Mouse (Mus musculus): ENCODE data around the gene Urb2.
"Not testable (repeated sequence)": the region's sequence is repeated elsewhere in the genome, so short reads cannot be mapped to it uniquely, and the experiment has no call there.

Gene Urb2

DNA sequence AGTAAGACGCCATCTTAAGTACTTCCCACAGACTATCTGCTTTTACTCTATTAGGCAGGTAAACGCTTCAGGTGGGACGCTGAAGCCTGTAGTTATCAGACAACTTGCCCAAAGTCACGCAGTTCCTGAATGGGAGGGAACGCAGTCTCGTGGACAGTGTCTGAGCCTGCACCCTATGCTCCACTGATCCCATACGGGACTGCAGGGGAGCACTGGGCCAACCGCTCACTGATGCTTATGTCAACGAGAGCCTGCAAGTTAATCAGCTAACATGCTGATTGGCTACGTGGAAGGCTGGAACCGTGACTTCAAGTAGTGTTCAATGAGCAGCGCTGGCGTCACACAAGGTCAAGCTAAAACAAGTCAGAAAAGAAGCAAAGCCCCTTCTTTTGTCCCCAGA lies 1.5 kb upstream of the Urb2 start:
- DNase-seq, result no peak

DNA sequence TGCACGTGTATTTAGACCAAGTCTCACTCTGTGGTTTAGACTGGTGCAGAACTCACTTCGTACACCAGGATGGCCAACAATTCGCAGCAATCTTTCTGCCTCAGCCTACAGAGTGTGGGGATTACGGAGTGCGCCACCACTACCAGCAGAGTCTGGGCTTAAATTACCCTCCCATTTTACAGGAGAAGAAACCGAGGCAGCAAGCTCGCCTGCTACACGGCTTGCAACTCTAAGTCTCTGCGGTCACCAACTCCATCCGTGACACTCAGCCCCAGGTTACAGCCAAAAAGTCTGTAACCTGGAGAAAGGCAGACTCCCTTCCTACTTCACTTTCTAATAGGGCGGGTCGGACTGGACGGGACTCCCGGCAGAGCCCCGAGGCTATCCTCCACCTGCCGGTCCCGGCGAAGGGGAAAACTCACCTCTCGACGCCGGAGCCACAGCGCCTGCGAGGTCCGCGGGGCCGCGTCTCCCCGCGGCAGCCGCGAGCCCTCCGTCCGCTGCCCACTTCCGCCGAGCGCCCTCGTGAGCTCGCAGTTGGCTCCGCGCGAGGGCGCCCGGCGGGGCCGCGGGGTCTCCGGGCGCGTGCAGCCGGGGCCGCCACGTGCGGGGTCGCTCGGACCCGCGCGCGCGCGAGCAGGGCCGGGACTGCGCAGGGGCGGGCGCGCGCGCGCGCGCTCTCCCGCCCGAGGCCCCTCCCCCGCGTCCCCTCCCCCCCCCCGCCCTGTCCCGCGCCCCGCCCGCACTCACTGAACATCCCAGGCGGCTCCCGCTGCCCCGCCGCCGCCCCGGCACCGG lies 670 bp upstream of the Urb2 start:
- peak; percentile 13 for DNase-seq

DNA sequence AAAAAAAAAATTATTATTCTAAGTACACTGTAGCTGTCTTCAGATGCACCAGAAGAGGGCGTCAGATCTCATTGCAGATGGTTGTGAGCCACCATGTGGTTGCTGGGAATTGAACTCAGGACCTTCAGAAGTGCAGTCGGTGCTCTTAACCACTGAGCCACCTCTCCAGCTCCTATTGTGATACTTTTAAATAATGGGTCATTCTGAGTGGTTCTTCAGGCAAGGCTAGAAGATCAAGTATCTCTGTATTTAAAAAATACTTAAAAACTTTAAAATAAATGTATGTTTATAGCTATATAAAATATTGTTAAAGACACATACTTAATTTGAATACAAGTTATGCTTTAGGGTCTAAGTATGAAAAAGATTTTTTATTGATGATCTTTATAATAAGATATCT lies 5.0 kb downstream of the Urb2 start:
- DNase-seq, result not testable (repeated sequence)

DNA sequence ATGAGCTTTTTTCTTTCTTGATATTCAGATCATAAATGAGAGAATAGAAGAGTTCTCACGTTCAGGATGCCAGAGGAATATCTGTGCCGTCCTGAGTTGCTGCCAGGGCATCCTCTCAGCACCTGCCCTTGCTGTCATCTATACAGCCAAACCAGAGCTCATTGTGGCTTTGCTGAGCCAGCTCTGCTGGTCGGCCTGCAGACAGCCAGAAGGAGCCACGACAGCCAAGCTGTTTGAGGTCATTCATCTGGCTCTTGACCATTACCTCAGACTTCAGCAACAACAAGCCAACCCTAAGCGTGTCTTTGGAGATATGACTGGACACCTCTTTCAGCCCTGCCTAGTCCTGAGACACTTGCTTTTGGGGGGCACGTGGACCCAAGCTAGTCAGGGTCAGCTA lies 6.5 kb downstream of the Urb2 start:
- no peak for DNase-seq

DNA sequence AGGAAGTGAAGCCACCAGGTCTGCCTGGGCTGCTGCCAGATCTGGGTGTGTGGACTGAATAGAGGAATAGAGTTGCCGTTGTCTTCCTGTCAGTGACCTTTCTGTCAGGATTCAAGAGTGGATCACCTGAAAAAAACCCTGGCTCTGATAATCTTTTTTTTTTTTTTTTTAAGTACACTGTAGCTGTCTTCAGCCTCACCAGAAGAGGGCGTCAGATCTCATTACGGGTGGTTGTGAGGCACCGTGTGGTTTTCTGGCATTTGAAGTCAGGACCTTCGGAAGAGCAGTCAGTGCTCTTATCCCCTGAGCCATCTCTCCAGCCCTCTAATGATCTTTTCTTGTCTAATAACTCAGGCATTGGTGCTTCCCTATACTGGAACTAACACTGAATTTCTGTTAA lies 12.1 kb downstream of the Urb2 start:
- DNase-seq, result no peak

DNA sequence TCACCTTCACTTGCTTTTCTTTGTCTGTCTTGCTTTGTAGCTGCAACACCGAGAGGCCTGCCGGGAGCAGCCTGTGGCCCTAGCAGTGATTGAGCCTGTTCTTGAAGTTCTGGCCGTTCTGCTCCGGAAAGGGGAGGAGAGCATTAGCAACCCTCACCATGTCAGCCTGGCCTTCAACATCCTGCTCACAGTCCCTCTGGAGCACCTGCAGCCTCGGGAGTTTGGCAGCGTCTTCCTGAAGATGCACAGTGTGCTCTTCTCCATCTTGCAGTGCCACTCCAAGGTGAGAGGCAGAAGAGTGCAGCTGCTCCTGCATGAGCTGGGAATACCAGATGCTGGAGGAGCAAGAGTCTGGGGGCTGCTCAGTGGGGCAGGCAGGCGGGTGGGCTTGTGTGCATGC lies 16.8 kb downstream of the Urb2 start:
- no peak for DNase-seq

DNA sequence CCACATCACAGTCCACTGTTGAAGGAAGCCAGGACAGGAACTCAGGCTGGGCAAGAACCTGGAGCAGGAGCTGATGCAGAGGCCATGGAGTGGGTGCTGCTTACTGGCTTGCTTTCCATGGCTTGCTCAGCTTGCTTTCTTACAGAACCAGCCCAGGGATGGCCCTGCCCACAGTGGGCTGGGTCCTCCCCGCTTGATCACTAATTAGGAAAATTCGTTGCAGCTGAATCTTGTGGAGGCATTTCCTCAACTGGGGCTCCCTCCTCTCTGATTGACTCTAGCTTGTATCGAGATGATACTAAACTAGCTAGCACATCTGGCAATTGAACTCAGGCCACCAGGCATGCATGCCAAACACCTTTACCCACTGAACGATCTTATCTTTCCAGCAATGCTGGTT lies 18.0 kb downstream of the Urb2 start:
- no peak for DNase-seq

DNA sequence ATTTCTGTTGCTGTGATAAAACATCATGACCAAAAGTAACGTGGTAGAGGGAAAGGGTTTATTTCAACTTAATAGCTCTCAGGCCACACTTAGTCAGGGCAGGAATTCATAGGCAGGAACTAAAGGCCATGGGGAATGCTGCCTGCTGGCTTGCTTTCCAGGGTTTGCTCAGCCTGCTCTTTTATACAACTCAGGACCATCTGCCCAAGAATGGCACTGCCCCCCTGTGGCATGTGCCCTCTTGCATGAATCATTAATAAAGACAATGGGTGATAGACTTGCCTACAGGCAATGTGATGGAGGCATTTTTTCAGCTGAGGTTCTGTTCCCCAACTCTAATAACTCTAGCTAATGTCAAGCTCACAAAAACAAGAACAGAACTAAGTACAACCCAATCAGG lies 20.9 kb downstream of the Urb2 start:
- no peak for DNase-seq

DNA sequence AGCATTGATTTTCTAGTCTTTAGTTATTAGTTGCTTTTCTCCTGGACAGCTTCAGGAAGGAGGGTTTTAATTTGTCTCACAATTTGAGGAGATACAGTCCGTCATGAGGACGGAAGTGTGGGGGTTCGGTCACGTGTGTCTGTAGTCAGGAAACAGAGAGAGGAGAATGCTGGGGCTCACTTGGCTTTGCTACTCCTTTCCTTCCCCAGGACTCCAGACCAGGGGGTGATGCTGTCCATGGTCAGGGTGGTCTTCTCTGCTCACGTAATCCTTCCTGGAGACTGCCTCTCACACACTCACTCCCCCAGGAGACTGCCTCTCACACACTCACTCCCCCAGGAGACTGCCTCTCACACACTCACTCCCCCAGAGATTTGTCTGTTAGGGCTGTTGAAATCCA lies 23.1 kb downstream of the Urb2 start:
- DNase-seq, result no peak

DNA sequence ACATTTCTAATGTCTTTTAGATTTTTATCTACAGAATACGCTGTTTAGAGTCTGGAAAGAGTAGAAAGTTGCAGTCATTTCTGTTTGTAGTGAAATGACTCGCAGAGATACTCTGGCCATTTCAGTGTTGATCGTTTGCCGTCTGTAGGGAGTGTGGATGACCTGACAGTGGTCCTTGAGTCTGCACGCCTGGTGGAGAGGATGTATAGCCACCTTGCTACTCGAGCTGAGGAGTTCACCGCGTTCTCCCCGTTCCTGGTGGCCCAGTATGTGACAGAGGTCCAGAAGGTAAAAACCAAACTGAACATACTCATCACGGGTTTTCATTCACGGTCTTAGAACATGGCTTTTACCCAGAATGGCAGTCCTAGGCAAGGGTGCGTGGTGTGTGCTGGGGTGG lies 23.6 kb downstream of the Urb2 start:
- no peak for DNase-seq

DNA sequence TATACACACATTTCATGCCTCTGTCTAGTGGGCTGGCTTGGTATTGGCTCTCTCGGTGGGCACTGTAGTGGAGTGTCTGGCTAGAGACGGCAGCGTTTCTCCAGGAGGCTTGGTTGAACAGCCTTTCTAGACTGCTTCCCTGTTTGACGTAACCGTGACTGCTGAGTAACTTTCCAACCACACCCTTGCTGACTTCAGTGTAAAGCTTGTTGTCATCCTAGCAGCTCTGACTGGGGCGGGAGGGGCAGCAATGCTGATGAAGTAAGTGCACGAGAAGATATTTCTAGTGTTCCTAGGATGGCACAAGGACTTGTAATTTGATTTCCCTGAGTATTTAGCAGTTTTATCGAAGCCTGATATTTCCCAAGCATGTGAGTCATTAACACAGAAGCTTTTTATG lies 24.5 kb downstream of the Urb2 start:
- no peak for DNase-seq

DNA sequence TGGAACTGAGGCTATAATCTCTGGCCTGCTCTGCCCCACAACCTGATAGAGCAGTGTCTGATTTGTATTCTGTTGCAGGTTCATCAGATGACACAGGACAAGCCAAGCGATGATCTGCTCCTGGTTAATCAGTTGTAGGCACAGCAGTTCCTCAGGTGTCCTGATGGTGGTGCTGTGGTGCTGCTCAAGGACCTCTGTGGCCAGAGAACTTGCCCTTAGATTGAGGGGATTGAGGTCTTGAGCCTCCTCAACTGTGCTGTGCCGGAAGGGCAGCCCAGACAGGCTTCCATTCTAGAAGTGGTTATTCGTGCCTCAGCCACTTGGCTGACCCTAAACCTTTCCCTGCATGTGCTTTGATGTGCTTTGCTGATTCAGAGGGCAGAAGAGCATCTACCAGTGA lies 30.8 kb downstream of the Urb2 start:
- DNase-seq, result peak; percentile 32

DNA sequence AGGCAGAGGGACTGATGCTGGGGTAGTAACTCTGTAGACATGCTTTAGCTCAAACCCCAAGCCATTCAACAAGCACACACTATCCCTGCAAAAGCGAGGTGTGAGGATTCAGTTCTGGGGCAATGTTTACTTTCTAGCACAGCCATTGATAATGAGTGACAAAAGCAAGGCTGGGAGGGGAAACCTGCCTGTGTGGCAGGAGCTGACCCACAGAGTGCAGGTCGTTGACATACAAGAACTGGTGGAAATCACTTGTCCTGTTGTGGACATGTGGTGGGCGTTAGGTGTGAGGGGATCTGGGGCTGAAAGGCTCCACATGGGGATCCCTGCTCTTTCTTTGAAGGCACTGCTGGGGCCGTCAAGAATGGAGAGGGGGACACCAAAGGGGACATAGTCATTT lies 31.3 kb downstream of the Urb2 start:
- no peak for DNase-seq

DNA sequence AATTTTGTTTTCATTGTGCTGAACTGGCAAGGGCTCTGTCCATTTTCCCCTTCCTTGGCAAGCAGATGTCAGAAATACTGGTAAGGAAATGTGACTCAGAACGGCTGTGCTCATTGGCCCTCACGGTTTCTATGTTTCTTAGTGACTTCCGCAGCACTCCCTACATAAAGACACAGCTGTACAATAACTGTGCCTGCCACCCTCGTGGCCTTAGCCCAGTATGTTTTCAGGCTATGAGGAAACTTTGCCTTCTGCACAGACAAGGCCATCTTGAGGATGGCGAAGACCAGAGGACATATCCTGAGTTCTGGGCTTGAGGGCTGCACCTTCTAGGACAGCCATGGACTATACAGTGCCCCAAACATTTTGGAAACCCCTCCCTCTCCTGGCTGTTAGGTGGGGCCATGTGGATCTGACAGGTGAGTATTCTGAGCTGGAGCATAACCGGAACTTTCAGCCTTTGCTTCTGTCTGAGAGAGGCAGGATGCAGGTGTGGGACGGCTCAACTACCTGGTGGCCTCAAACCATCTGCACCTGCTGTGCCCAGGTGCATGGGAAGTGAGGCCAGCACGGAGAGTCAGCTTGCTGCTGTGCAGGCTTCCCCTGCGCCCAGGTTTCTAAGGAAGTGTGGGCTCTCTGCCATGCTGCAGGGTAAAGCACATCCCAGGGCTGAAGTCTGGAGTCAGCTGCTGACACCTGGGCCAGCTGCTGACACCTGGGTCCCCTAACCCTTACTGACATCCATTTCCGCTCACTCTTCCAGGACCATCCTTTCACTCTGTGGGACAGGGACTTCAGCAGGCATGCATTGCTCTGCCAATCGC lies 35.7 kb downstream of the Urb2 start:
- no peak for DNase-seq

DNA sequence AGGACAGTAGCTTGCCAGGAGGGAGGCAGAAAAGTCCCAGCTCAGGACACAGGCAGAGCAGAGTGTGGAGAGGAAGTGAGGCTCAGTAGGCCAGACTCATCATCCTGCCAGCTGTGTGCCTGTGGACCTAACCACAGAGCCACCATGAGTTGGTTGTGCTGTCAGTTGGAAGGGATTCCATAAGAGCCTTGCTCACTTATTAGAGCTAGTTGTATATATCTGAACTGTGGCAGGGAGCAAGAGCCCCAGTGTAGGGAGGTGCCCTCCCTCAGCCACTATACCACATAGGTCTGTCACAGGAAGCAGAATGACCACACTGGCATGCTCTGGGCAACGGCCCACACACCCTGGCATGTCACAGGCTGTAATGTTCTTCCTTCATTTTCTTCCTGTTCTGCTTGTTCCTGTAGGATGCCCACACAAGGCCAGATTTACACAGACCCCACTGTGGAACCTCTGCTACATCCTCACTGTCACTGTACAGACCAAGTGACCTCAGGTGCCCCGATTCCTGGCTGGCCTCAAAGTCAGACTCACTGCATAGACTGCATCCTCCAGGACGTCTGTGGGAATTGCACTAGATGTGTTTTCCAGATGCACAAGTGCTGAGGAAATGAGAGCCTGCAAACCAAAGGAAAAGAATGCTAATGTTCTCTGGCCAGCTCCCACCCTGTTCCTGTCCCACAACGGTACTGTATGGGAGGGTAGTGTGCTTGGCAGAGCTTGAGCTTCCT lies 45.2 kb downstream of the Urb2 start:
- DNase-seq, result no peak

DNA sequence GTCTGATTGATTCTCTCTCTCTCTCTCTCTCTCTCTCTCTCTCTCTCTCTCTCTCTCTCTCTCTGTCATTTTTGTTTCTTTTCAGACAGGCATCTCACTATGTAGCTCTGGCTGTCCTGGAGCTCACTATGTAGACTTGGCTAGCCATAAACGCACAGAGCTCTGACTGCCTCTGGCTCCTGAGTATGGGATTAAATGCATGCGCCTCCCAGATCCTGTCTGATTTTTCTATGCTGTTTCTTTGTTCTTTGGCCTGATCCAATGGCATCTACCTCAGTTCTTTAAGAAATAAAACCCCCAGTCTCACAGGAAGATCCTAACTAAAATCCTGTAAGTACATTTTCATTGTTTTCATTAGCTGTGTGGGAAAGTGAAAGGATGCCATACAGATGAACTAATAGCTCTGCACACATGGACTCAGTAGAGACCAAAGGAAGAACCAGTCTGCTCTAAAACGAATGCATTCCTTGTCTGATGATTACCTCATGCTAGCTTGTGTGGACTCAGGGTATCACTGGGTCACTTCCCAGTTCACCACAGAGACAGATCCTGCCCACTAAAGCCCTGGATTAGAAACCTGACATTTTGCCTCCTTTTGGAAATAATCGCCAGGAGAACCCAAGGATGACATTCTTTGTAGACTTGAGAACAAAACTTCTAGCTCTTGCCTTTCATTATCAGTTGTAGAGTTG lies 45.9 kb downstream of the Urb2 start:
- no peak for DNase-seq

DNA sequence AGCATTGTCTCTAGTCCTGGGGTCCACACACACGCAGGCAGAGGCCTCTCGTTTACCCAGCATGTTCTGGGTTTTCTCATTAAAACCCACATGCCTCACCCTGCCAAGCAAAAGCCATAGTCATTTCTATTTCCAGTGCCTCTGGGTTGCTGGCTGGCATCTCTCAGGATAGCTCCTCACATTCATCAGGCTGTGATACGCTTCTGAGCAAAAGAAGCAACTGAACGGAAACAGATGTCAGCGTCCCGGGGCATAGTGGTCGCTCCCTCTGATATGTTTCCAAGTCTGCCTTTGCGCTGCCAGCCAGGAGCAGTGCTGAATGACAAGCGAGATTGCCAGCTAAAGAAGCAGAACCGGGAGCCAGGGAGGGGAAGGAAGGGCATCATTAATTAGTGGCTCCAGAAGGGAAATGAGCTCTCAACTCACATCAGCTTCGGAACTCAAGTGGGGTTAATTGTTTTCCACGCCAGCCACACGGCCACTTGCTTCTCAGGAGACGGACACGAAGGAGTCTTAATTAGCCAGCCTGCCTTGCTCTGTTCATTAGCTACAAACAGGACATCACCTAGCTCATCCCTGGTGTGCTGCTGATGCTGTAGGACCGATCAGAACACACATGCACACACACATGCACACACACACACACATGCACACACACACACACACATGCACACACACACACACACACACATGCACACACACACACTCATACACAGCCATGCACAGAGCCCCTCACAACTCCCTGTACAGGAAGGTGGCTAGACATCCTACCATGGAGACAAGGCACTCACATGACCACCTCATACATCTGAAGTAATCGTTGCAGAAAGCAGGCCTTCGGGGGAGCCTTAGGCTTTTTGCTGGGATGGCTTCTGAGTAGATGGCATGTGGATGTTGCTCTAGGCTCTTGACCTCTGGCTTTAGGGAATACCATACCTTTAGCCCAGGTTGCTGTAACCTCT lies 49.3 kb downstream of the Urb2 start:
- DNase-seq, result peak; percentile 19

DNA sequence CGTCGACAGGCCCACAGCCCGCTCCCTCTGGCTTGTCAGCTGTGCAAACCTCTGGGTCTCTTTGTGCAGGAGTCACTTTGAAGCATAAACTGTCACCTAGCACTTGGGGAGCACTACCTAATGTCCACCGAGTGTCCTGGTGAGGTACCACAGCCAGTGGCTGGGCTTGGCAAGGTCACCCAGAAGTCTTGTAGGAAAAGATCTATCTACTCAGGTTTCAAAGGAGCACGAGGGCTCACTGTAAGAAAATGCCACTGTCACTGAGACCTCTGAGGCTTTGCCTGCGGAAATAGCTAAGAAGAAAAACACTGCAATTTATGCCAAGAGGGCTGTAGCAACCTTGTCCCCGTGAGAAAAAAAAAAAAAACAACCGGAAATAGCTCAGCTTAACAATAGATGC lies 54.7 kb downstream of the Urb2 start:
- no peak for DNase-seq

DNA sequence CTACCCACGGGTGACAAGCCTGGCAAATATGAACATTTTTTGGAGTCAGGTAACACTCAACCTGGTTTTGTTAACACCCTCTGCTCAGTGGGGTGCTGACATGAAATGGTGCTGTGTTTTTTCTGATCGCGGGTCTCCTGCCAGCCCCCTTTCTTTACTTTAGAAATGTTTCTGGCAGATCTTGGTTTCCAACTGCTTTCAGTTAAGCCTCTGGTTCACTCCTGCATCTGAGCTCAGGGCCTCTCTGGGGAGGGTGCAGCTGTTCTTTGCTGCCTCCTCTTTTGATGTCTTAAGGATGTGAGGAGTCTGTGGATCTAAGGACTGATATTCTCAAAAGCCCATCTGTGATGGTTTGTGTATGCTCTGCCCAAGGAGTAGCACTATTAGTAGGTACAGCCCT lies 55.1 kb downstream of the Urb2 start:
- no peak for DNase-seq

DNA sequence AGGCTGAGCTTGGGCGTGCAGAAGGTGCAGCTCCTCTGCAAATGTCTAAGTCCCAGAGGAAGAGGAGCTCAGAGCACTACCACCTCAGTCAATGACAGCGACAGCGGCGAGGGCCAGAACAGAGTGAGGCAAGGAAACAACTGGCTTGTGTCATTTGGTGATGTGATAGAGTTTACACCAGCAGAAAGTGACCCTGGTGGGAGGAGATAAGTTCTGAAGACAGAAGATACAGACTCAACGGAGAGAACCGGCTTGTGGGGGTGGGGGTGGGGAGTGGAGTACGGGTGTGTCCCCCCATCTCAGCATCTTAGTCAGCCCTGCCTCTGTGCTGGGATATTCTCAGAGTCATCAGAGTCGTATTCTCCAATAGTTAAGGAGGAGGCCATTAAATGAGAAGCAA lies 56.1 kb downstream of the Urb2 start:
- no peak for DNase-seq

DNA sequence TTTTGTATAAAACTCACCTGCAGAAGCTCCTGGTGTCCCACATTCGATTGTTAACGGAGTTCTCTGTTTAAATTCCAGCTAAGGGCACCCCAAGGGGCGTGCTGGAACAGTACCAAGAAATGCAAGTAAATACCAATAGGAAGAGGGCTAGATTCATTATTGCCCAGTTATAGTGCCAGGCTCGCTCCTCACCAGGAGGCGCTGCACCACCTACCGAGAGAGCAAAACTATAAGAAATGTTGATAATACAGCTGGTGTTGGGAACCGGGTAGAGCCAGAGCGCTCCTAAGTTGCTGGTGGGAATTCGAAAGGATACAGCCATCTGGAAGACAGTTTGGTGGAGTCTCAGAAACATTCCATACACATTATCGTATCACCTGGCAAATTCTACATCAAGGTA lies 56.7 kb downstream of the Urb2 start:
- DNase-seq, result peak; percentile 11

DNA sequence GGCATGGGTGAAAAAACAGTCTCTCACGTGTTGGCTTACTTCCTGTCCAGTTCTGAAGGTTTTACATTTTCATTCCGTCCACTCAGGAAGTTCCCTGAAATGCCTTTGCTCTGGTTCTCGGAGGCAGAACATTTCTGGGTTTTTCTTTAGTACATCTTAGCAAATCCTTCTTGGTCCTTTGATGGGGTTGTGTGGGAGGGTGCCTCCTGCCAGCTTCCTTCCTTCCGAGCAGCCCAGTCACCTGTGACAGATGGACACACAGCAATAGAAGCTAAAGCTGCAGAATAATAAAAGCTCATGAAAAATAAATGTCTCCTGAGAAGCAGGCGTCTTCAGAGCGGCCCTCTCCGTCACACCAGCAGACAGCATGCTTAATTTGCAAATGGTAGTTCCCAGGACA lies 57.7 kb downstream of the Urb2 start:
- DNase-seq, result no peak
